In genomic region chr2:37430593-37431464, GRCm38 (mm10) we compare ENCODE assay signal across 8 mouse cellular contexts. TPM values are rescaled to one million over a fixed set of nuclear protein-coding genes. Genes with fewer than 3 reads are reported as not detected.
A peak's percentile ranks its signal among the peaks of the same experiment; 100 is the strongest.
DNase-seq lines count a peak whose midpoint lies in the region; ATAC-seq and TF ChIP-seq lines count a peak whose summit lies in the region.

No protein-coding gene starts in this region.

- DNase-seq in Muller cell, postnatal 12 days (ENCODE audit: inconsistent ontology term): peak; percentile 86
- DNase-seq in cerebellum, adult 9-11 months: peak; percentile 90
- peak; percentile 86 for DNase-seq in hindbrain, embryonic 10.5 days (ENCODE audit: low spot score)
- DNase-seq in layer of hippocampus, adult 9-11 months: peak; percentile 91
- peak; percentile 76 for DNase-seq in ovary, adult 18-20 months (ENCODE audit: low spot score)
- DNase-seq in thymus, adult 2 months: peak; percentile 82

- H3K36me3 ChIP-seq in hindbrain, embryonic 10.5 days: peaks cover 35% of the 10 kb centered on the region
- peaks cover 7% of the 10 kb centered on the region for H3K36me3 ChIP-seq in lung, embryonic 16.5 days (ENCODE audit: control insufficient read depth, insufficient read depth, low read length)
- H3K36me3 ChIP-seq in thymus, adult 2 months (ENCODE audit: control insufficient read depth, insufficient read depth, low read length): peaks cover 8% of the 10 kb centered on the region

- no peaks in the 10 kb centered on the region for H3K27me3 ChIP-seq in hindbrain, embryonic 10.5 days (ENCODE audit: insufficient read depth, poor library complexity, severe bottlenecking)
- no peaks in the 10 kb centered on the region for H3K27me3 ChIP-seq in lung, embryonic 16.5 days (ENCODE audit: control insufficient read depth, insufficient read depth, low read depth, low read length)
- H3K27me3 ChIP-seq in thymus, adult 2 months (ENCODE audit: control insufficient read depth, insufficient read depth, low read length): no peaks in the 10 kb centered on the region

- under 1% methylated on average over 38 of the region's 38 CpGs for WGBS in hindbrain, embryonic 10.5 days
- 0% methylated on average over 38 of the region's 38 CpGs for WGBS in lung, embryonic 16.5 days
- WGBS in thymus, adult 2 months: under 1% methylated on average over 38 of the region's 38 CpGs

- peak overlapping the region; percentile 86 for H3K4me2 ChIP-seq in lung, embryonic 16.5 days (ENCODE audit: low read depth, low read length)

- ATAC-seq in frontal cortex, adult (ENCODE audit: low TSS enrichment): peak; percentile 97
- ATAC-seq in lung, embryonic 16.5 days (ENCODE audit: low read depth): peak; percentile 96

- TF ChIP-seq CTCF in thymus, adult 2 months (IDR thresholded peaks at IDR 0.05; ENCODE audit: borderline replicate concordance, control insufficient read depth, extremely low read depth, insufficient read depth, low read length, poor library complexity): no peak

- H3K9ac ChIP-seq in lung, embryonic 16.5 days (ENCODE audit: low read length): peak overlapping the region; percentile 85

- peak; percentile 41; the same call in 1 of the 2 replicates for TF ChIP-seq POLR2A in thymus, adult 2 months (IDR thresholded peaks at IDR 0.05; ENCODE audit: control insufficient read depth, extremely low read depth, insufficient read depth, low read length, poor library complexity)

- H3K4me1 ChIP-seq in hindbrain, embryonic 10.5 days (replicated peaks): peaks cover 14% of the 10 kb centered on the region
- H3K4me1 ChIP-seq in lung, embryonic 16.5 days (replicated peaks; ENCODE audit: control insufficient read depth, insufficient read depth, low read length): peaks cover 9% of the 10 kb centered on the region
- peaks cover 2% of the 10 kb centered on the region; the same call in 1 of the 2 replicates for H3K4me1 ChIP-seq in thymus, adult 2 months (replicated peaks; ENCODE audit: control insufficient read depth, insufficient read depth, low read length)

- H3K4me3 ChIP-seq in hindbrain, embryonic 10.5 days: peak overlapping the region; percentile 78
- peak overlapping the region; percentile 85 for H3K4me3 ChIP-seq in lung, embryonic 16.5 days (ENCODE audit: low read length)
- peak overlapping the region; percentile 95 for H3K4me3 ChIP-seq in thymus, adult 2 months (ENCODE audit: control insufficient read depth, insufficient read depth, low read length)

- peak overlapping the region; percentile 94 for H3K27ac ChIP-seq in hindbrain, embryonic 10.5 days
- peak overlapping the region; percentile 90 for H3K27ac ChIP-seq in lung, embryonic 16.5 days (ENCODE audit: low read length)
- H3K27ac ChIP-seq in thymus, adult 2 months (ENCODE audit: control insufficient read depth, insufficient read depth, low read length): peak overlapping the region; percentile 57

- H3K9me3 ChIP-seq in hindbrain, embryonic 10.5 days: no peaks in the 10 kb centered on the region
- no peaks in the 10 kb centered on the region for H3K9me3 ChIP-seq in lung, embryonic 16.5 days (ENCODE audit: control insufficient read depth, low read length)

RNA-seq across cellular contexts. Expression of gene Rc3h2, which starts 8.1 kb away (rescaled TPM):
- 18.3 and 19.3 TPM in 2 replicates for polyA plus RNA-seq in hindbrain, embryonic 10.5 days (2016; fragmentation: Nextera tagmentation; extraction: Ambion mirVana)
- 12.5 TPM in 2 replicates for polyA plus RNA-seq in lung, embryonic 16.5 days (2015; fragmentation: Nextera tagmentation; extraction: Ambion mirVana)
- 13.8 and 14.8 TPM in 2 replicates for polyA plus RNA-seq in thymus, adult 2 months (2012; rRNA removed)

RNA-seq across cellular contexts. Expression of gene Zbtb26, which starts 12.1 kb away (rescaled TPM):
- polyA plus RNA-seq in hindbrain, embryonic 10.5 days (2016; fragmentation: Nextera tagmentation; extraction: Ambion mirVana): 7.7 and 9.3 TPM in 2 replicates
- polyA plus RNA-seq in lung, embryonic 16.5 days (2015; fragmentation: Nextera tagmentation; extraction: Ambion mirVana): 6.9 and 7.1 TPM in 2 replicates
- polyA plus RNA-seq in thymus, adult 2 months (2012; rRNA removed): 4.6 and 5.0 TPM in 2 replicates

RNA-seq across cellular contexts. Expression of gene Zbtb6, which starts 12.1 kb away (rescaled TPM):
- polyA plus RNA-seq in hindbrain, embryonic 10.5 days (2016; fragmentation: Nextera tagmentation; extraction: Ambion mirVana): 6.1 and 6.5 TPM in 2 replicates
- 7.3 and 8.0 TPM in 2 replicates for polyA plus RNA-seq in lung, embryonic 16.5 days (2015; fragmentation: Nextera tagmentation; extraction: Ambion mirVana)
- polyA plus RNA-seq in thymus, adult 2 months (2012; rRNA removed): 3.3 and 3.6 TPM in 2 replicates

RNA-seq across cellular contexts. Expression of gene Rabgap1, which starts 12.2 kb away (rescaled TPM):
- polyA plus RNA-seq in hindbrain, embryonic 10.5 days (2016; fragmentation: Nextera tagmentation; extraction: Ambion mirVana): 42.9 and 44.6 TPM in 2 replicates
- 37.8 and 39.5 TPM in 2 replicates for polyA plus RNA-seq in lung, embryonic 16.5 days (2015; fragmentation: Nextera tagmentation; extraction: Ambion mirVana)
- 10.6 and 11.3 TPM in 2 replicates for polyA plus RNA-seq in thymus, adult 2 months (2012; rRNA removed)

Comparison
In these comparisons a context has a peak if more than half of its experiments do, and no peak if none do; other contexts are left out.
1. Peak in every context shown above with its lines: DNase-seq, ATAC-seq, H3K4me3 ChIP-seq and H3K27ac ChIP-seq.